Mouse (Mus musculus) limb, embryonic 10.5 days (tissue): ENCODE data around the gene Olfr60. TPM values are rescaled to one million over a fixed set of nuclear protein-coding genes. Genes with fewer than 3 reads are reported as not detected.

Source experiments
- DNase-seq: peaks from one replicate; pipeline ENCODE4 v3.0.0-alpha.2; 2017; ENCODE audit warnings: low spot score
- H3K27ac ChIP-seq: fragments of 300-500 bp; sonication (generic); 2 replicates; pipeline ENCODE4 v1.5.1; 2016; ENCODE audit warnings: mild to moderate bottlenecking
- H3K27me3 ChIP-seq: fragments of 300-500 bp; sonication (generic); 2 replicates; pipeline ENCODE4 v1.6.1; 2016; ENCODE audit warnings: low read depth, mild to moderate bottlenecking; ENCODE audit not compliant: poor library complexity, severe bottlenecking
- H3K36me3 ChIP-seq: fragments of 300-500 bp; sonication (generic); 2 replicates; pipeline ENCODE4 v1.6.1; 2016; ENCODE audit warnings: mild to moderate bottlenecking, moderate library complexity
- H3K4me1 ChIP-seq: fragments of 300-500 bp; sonication (generic); 2 replicates; pipeline ENCODE4 v1.6.1; 2016
- H3K4me3 ChIP-seq: fragments of 300-500 bp; sonication (generic); 2 replicates; pipeline ENCODE4 v1.5.1; 2016; ENCODE audit warnings: mild to moderate bottlenecking, moderate library complexity
- H3K9me3 ChIP-seq: fragments of 300-500 bp; sonication (generic); replicated peaks from 2 replicates; pipeline ENCODE4 v1.6.1; 2016; ENCODE audit warnings: mild to moderate bottlenecking
- WGBS: fragments of 180-500 bp; shearing (Covaris S2); methylation state at CpG from one replicate; pipeline ENCODE4 v1.1.7; 2016; 5-methylcytosine and 5-hydroxymethylcytosine counted together
- polyA plus RNA-seq: library from polyadenylated mRNA; unstranded; fragments of >200 nt; fragmentation: Nextera tagmentation; extraction: Ambion mirVana; gene quantifications from 2 replicates; pipeline ENCODE4 v1.2.1, GENCODE M21; 2016

Olfr60 gene
- polyA plus RNA-seq, result not detected in 2 replicates

GRCm38 (mm10) chr7:140361571-140361970, at the start of gene Olfr60:
Gene Olfr60 (minus strand): TSS chr7:140361671.
- Histone ChIP-seq H3K9me3 (no peaks in the 10 kb centered on the region), H3K27me3 (no peaks in the 10 kb centered on the region), H3K4me3 (no peak within 1 kb of the TSS), H3K27ac (no peak within 1 kb of the TSS), H3K36me3 (no peaks in the 10 kb centered on the region), H3K4me1 (no peaks in the 10 kb centered on the region)
- WGBS, result 73% methylated on average over 3 of the region's 3 CpGs
- no peak for DNase-seq

DNA sequence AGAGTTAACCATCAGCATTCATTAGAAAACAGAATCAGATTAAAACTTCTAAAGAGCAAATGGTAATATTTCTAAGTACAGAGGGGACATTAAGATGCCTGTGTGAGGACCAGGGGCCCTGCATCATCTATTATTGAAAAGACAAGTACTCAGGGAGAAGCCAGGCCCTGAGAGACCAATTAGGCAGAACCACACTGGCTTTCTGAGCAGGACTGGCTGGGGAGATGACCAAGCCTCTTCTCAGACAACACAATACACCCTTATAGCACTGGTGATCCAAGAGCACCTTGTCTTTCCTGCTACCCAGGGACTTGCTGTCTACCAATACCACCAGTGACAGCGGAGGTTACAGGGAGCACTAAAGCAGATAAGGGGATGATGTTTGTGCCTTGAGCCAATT, 41.3 kb upstream of the Olfr60 start, which contains the start of gene Olfr531:
Gene Olfr531, minus strand, starts transcription at position 101 of the 400 bp plus-strand sequence.
- 87% methylated on average over 1 of the region's 1 CpGs for WGBS
- H3K27me3 ChIP-seq, result no peaks in the 10 kb centered on the region
- DNase-seq, result no peak
- H3K4me1 ChIP-seq, result no peaks in the 10 kb centered on the region
- no peaks in the 10 kb centered on the region for H3K36me3 ChIP-seq
- no peak within 1 kb of the TSS for H3K4me3 ChIP-seq
- H3K9me3 ChIP-seq, result no peaks in the 10 kb centered on the region
- no peak within 1 kb of the TSS for H3K27ac ChIP-seq

DNA sequence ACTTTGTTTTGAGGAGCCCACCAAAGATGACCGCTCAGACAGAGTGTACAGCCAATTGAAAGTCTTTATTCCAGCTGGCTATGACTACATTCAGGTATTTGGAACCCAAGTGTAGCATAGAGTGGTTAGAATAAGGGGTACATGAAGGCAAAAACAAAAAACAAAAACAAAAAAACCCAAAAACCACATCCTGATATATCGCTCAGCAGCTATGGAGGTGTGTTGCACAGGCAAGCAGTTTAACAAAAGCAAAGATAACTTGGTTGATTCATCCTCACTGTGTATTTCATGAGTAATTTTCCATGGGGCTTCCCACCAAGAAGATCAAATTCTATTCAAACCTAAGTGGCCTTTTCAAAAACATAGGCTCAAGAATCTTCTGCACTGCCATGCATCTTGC, 15.4 kb upstream of the Olfr60 start:
- H3K27me3 ChIP-seq, result no peaks in the 10 kb centered on the region
- DNase-seq, result no peak
- WGBS, result 96% methylated on average over 2 of the region's 2 CpGs
- H3K27ac ChIP-seq, result no peak overlapping the region
- H3K9me3 ChIP-seq, result no peaks in the 10 kb centered on the region
- no peaks in the 10 kb centered on the region for H3K4me1 ChIP-seq
- H3K4me3 ChIP-seq, result no peak overlapping the region
- no peaks in the 10 kb centered on the region for H3K36me3 ChIP-seq

DNA sequence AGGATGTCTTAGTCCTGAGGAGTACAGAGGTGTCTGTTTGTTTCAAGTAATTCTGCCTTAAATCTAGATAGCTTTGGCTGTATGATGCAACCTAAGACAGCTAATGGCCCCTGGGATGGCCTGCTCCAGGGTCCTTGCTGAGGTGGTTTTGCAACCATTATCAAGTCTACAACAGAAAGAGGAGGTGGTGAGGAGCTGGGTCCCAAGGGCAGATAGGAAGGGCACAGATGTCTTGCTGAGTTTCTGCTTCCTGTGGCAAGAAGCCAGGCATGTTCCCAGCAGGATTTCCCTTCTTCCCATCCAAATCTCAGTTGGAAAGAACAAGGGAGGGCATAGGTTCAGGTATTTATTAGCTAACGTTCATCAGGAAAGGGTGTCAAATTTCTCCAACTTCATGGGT, 14.8 kb upstream of the Olfr60 start, which contains the start of gene Olfr530:
Gene Olfr530, minus strand, starts transcription at position 101 of the 400 bp plus-strand sequence.
- no peak for DNase-seq
- WGBS, result 35% methylated on average over 1 of the region's 1 CpGs
- no peak within 1 kb of the TSS for H3K27ac ChIP-seq
- H3K36me3 ChIP-seq, result no peaks in the 10 kb centered on the region
- H3K4me1 ChIP-seq, result no peaks in the 10 kb centered on the region
- H3K4me3 ChIP-seq, result no peak within 1 kb of the TSS
- no peaks in the 10 kb centered on the region for H3K9me3 ChIP-seq
- no peaks in the 10 kb centered on the region for H3K27me3 ChIP-seq

- no peak for DNase-seq
- Histone ChIP-seq H3K4me1 (no peaks in the 10 kb centered on the region), H3K27ac (no peak overlapping the region), H3K27me3 (no peaks in the 10 kb centered on the region), H3K36me3 (no peaks in the 10 kb centered on the region), H3K4me3 (no peak overlapping the region), H3K9me3 (no peaks in the 10 kb centered on the region)
- WGBS, result 82% methylated on average over 4 of the region's 4 CpGs
Measured at GRCm38 (mm10) chr7:140374300-140374699, 12.8 kb upstream of the Olfr60 start.

DNA sequence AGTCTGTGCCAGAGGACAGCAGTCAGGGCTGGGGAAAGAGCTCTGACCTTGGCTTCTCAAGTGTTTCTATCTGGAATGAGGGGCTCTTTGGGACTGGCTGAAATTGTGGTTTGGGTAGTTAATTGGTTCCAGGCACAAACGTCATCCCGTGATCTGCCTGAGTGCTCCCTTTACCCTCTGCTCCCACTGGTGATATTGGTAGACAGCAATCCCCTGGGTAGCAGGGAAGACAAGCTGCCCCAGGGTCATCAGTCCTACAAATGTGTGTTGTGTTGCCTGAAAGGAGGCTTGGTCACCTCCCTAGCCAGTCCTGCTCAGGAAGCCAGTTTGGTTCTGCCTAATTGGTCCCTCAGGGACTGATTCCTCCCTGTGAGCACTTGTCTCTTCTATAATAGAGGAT, 27.8 kb downstream of the Olfr60 start, which contains the start of gene Olfr527:
Gene Olfr527, plus strand, starts transcription at position 301 of the 400 bp plus-strand sequence.
- no peak for DNase-seq
- H3K36me3 ChIP-seq, result no peaks in the 10 kb centered on the region
- no peaks in the 10 kb centered on the region for H3K9me3 ChIP-seq
- no peaks in the 10 kb centered on the region for H3K4me1 ChIP-seq
- H3K4me3 ChIP-seq, result no peak within 1 kb of the TSS
- WGBS, result 78% methylated on average over 2 of the region's 2 CpGs
- H3K27ac ChIP-seq, result no peak within 1 kb of the TSS
- H3K27me3 ChIP-seq, result no peaks in the 10 kb centered on the region

DNA sequence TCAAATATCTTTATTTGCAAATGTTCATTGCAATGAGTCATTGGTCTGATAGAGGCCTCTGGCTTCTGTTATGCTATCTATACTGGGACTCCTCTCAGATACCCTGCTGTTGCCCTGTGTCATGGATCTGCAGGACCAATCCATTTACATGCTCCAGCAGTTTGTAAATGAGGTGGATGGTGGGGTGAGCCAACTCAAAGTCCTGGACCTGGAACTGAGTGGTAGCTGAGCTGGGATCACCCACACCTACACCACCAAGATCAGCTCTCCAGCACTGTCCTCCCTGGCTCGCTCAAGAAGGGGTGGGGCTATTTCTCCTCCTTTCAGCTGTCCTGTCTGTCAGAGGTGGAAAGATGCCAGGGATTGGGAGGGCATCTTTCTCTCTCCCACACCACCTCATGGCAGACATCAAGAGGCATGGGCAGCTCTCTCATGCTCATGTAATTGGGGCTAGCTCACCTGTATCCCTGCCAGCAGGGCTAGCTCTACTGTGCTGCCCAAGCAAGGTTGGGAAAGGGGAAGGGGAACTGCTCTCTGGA, 31.6 kb downstream of the Olfr60 start:
- no peaks in the 10 kb centered on the region for H3K36me3 ChIP-seq
- H3K4me3 ChIP-seq, result no peak overlapping the region
- no peaks in the 10 kb centered on the region for H3K9me3 ChIP-seq
- WGBS, result 65% methylated on average over 1 of the region's 1 CpGs
- no peak overlapping the region for H3K27ac ChIP-seq
- no peaks in the 10 kb centered on the region for H3K27me3 ChIP-seq
- no peak for DNase-seq
- H3K4me1 ChIP-seq, result no peaks in the 10 kb centered on the region

- no peak overlapping the region for H3K4me3 ChIP-seq
- no peaks in the 10 kb centered on the region for H3K4me1 ChIP-seq
- H3K36me3 ChIP-seq, result no peaks in the 10 kb centered on the region
- no peak for DNase-seq
- no peaks in the 10 kb centered on the region for H3K9me3 ChIP-seq
- no peak overlapping the region for H3K27ac ChIP-seq
- no peaks in the 10 kb centered on the region for H3K27me3 ChIP-seq
Measured at GRCm38 (mm10) chr7:140321135-140321534, 40.3 kb downstream of the Olfr60 start.

GRCm38 (mm10) chr7:140320558-140320957, 40.9 kb downstream of the Olfr60 start, which contains the start of gene Olfr525:
Gene Olfr525 (plus strand): TSS chr7:140320858.
- Histone ChIP-seq H3K4me1 (no peaks in the 10 kb centered on the region), H3K36me3 (no peaks in the 10 kb centered on the region), H3K27ac (no peak within 1 kb of the TSS), H3K4me3 (no peak within 1 kb of the TSS), H3K9me3 (no peaks in the 10 kb centered on the region), H3K27me3 (no peaks in the 10 kb centered on the region)
- WGBS, result 68% methylated on average over 1 of the region's 1 CpGs
- no peak for DNase-seq

GRCm38 (mm10) chr7:140319861-140320385, 41.5 kb downstream of the Olfr60 start:
- no peak overlapping the region for H3K4me3 ChIP-seq
- WGBS, result 85% methylated on average over 3 of the region's 3 CpGs

DNA sequence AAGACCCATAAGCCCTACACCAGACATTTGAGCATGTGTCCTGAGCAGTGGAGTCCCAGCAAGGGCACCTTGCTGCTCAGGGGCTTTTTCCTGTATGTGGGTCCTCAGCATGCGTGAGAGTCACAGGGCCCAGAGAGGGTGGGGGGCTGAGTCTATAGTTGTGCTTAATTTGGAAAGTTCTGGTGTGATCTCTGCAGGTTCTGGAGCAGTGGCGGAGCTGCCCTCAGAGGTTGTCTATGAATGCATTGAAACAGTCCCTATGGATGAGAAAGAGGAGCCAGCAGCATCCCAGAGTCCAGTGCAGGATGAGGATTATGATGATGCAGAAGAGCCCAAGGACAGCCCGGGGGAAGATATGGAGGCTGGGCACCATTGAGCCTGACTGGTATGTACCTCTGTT, 62.1 kb downstream of the Olfr60 start:
- Histone ChIP-seq H3K27me3 (no peaks in the 10 kb centered on the region), H3K9me3 (no peaks in the 10 kb centered on the region), H3K4me3 (no peak overlapping the region), H3K4me1 (no peaks in the 10 kb centered on the region), H3K27ac (no peak overlapping the region), H3K36me3 (no peaks in the 10 kb centered on the region)
- no peak for DNase-seq
- WGBS, result 95% methylated on average over 3 of the region's 3 CpGs

More at GRCm38 (mm10) chr7:140319861-140320385, 41.5 kb downstream of the Olfr60 start:
- Histone ChIP-seq H3K27me3 (no peaks in the 10 kb centered on the region), H3K9me3 (no peaks in the 10 kb centered on the region), H3K4me1 (no peaks in the 10 kb centered on the region), H3K36me3 (no peaks in the 10 kb centered on the region), H3K27ac (no peak overlapping the region)
- DNase-seq, result no peak

DNA sequence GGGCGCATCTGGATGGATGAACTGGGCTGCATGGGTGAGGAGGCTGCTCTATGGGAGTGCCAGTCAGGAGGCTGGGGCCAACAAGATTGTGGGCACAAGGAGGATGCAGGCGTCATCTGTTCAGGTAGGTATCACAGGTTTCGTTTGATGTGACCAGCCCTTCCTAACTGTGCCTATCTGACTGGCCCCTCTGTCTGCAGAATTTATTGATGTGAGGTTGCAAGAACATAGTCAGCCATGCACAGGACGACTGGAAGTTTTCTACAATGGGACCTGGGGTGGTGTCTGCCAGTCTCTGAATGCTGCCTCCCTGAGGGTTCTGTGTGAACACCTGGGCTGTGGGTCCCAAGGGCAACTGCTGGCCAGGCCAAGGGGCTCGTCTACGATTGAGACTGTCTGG, 64.6 kb downstream of the Olfr60 start:
- 79% methylated on average over 6 of the region's 6 CpGs for WGBS
- H3K4me1 ChIP-seq, result no peaks in the 10 kb centered on the region
- DNase-seq, result no peak
- no peak overlapping the region for H3K27ac ChIP-seq
- no peak overlapping the region for H3K4me3 ChIP-seq
- no peaks in the 10 kb centered on the region for H3K27me3 ChIP-seq
- no peaks in the 10 kb centered on the region for H3K36me3 ChIP-seq
- no peaks in the 10 kb centered on the region for H3K9me3 ChIP-seq

DNA sequence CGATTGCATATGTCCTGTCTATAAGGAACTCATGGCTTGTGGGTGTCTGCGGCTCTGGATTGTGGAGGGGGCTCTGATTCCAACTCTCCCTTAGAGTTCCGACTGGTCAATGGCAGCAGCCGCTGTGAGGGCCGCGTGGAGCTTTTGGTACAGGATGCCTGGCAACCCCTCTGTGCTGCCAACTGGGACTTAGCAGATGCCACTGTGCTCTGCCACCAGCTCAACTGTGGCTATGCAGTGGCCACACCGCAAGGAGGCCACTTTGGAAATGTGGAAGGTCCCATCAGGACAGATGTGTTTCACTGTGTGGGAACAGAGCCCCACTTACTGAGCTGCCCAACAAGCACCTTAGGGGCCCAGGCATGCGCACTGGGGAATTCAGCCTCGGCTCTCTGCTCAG, 65.7 kb downstream of the Olfr60 start:
- no peak overlapping the region for H3K4me3 ChIP-seq
- no peaks in the 10 kb centered on the region for H3K27me3 ChIP-seq
- H3K27ac ChIP-seq, result no peak overlapping the region
- no peak for DNase-seq
- 95% methylated on average over 9 of the region's 9 CpGs for whole genome bisulfite sequencing
- no peaks in the 10 kb centered on the region for H3K9me3 ChIP-seq
- H3K36me3 ChIP-seq, result no peaks in the 10 kb centered on the region
- no peaks in the 10 kb centered on the region for H3K4me1 ChIP-seq
